In genomic region chr14:49065529-49066273, GRCm38 (mm10) we compare ENCODE assay signal across 7 mouse cellular contexts. TPM values are rescaled to one million over a fixed set of nuclear protein-coding genes. Genes with fewer than 3 reads are reported as not detected.
DNase-seq lines count a peak whose midpoint lies in the region; ATAC-seq and TF ChIP-seq lines count a peak whose summit lies in the region.

TSS of gene Ap5m1 (plus strand) at chr14:49066097.

- H3K36me3 ChIP-seq in forebrain, embryonic 16.5 days (ENCODE audit: control insufficient read depth, insufficient read depth) = no peaks in the 10 kb centered on the region
- no peaks in the 10 kb centered on the region for H3K36me3 ChIP-seq in hindbrain, embryonic 13.5 days
- H3K36me3 ChIP-seq in limb, embryonic 14.5 days (ENCODE audit: control insufficient read depth, insufficient read depth, low read length) = no peaks in the 10 kb centered on the region
- H3K36me3 ChIP-seq in neural tube, embryonic 12.5 days = no peaks in the 10 kb centered on the region

- H3K9ac ChIP-seq in forebrain, embryonic 16.5 days (replicated peaks; ENCODE audit: low read depth, low read length) = peak within 1 kb of the TSS; percentile 99
- peak within 1 kb of the TSS; percentile 98 for H3K9ac ChIP-seq in hindbrain, embryonic 13.5 days
- H3K9ac ChIP-seq in limb, embryonic 14.5 days (ENCODE audit: low read depth, low read length, severe bottlenecking) = peak within 1 kb of the TSS; percentile 94
- peak within 1 kb of the TSS; percentile 96 for H3K9ac ChIP-seq in neural tube, embryonic 12.5 days

- no peaks in the 10 kb centered on the region for H3K27me3 ChIP-seq in forebrain, embryonic 16.5 days (replicated peaks; ENCODE audit: control insufficient read depth, insufficient read depth, low read length)
- H3K27me3 ChIP-seq in hindbrain, embryonic 13.5 days = no peaks in the 10 kb centered on the region
- no peaks in the 10 kb centered on the region for H3K27me3 ChIP-seq in limb, embryonic 14.5 days (ENCODE audit: control insufficient read depth, insufficient read depth, low read length)
- no peaks in the 10 kb centered on the region for H3K27me3 ChIP-seq in neural tube, embryonic 12.5 days (replicated peaks)

- DNase-seq in thymus, adult 18-20 months = peak; percentile 49 to 52
- no peak for DNase-seq in thymus, postnatal 25 days
- peak; percentile 54 for DNase-seq in adrenal gland, postnatal 25 days
- DNase-seq in limb, embryonic 14.5 days (ENCODE audit: low spot score) = peak; percentile 14

- peak within 1 kb of the TSS; percentile 70 for H3K4me2 ChIP-seq in forebrain, embryonic 16.5 days (ENCODE audit: low read length)
- H3K4me2 ChIP-seq in hindbrain, embryonic 13.5 days = peak within 1 kb of the TSS; percentile 74
- H3K4me2 ChIP-seq in limb, embryonic 14.5 days (replicated peaks; ENCODE audit: low read depth, low read length, severe bottlenecking) = peak within 1 kb of the TSS; percentile 69
- H3K4me2 ChIP-seq in neural tube, embryonic 12.5 days (replicated peaks) = peak within 1 kb of the TSS; percentile 67

- ATAC-seq in forebrain, embryonic 16.5 days = peak; percentile 54
- peak; percentile 74 for ATAC-seq in hindbrain, embryonic 13.5 days (ENCODE audit: low FRiP score)
- peak; percentile 70 for ATAC-seq in limb, embryonic 14.5 days (ENCODE audit: low FRiP score, low read depth)
- ATAC-seq in neural tube, embryonic 12.5 days (ENCODE audit: low FRiP score, low read depth) = peak; percentile 64

- peak within 1 kb of the TSS; percentile 82 for H3K4me3 ChIP-seq in forebrain, embryonic 16.5 days (replicated peaks; ENCODE audit: low read length)
- peak within 1 kb of the TSS; percentile 94 for H3K4me3 ChIP-seq in hindbrain, embryonic 13.5 days
- H3K4me3 ChIP-seq in limb, embryonic 14.5 days (replicated peaks; ENCODE audit: low read length) = peak within 1 kb of the TSS; percentile 93
- H3K4me3 ChIP-seq in neural tube, embryonic 12.5 days = peak within 1 kb of the TSS; percentile 92

- H3K27ac ChIP-seq in forebrain, embryonic 16.5 days (ENCODE audit: low read length) = peak within 1 kb of the TSS; percentile 97
- peak within 1 kb of the TSS; percentile 99 for H3K27ac ChIP-seq in hindbrain, embryonic 13.5 days
- H3K27ac ChIP-seq in limb, embryonic 14.5 days (replicated peaks; ENCODE audit: low read depth, low read length) = peak within 1 kb of the TSS; percentile 98
- H3K27ac ChIP-seq in neural tube, embryonic 12.5 days = peak within 1 kb of the TSS; percentile 99

- under 1% methylated on average over 40 of the region's 62 CpGs for WGBS in forebrain, embryonic 16.5 days
- WGBS in hindbrain, embryonic 13.5 days = under 1% methylated on average over 49 of the region's 62 CpGs
- WGBS in limb, embryonic 14.5 days = under 1% methylated on average over 31 of the region's 62 CpGs
- WGBS in neural tube, embryonic 12.5 days = under 1% methylated on average over 62 of the region's 62 CpGs

- peaks cover 17% of the 10 kb centered on the region for H3K4me1 ChIP-seq in forebrain, embryonic 16.5 days (replicated peaks; ENCODE audit: control insufficient read depth, insufficient read depth, low read length)
- peaks cover 29% of the 10 kb centered on the region for H3K4me1 ChIP-seq in hindbrain, embryonic 13.5 days (replicated peaks)
- H3K4me1 ChIP-seq in limb, embryonic 14.5 days (ENCODE audit: control insufficient read depth, insufficient read depth, low read length) = peaks cover 19% of the 10 kb centered on the region
- H3K4me1 ChIP-seq in neural tube, embryonic 12.5 days = peaks cover 16% of the 10 kb centered on the region

- H3K9me3 ChIP-seq in forebrain, embryonic 16.5 days (ENCODE audit: control insufficient read depth, low read length) = no peaks in the 10 kb centered on the region
- no peaks in the 10 kb centered on the region for H3K9me3 ChIP-seq in hindbrain, embryonic 13.5 days
- no peaks in the 10 kb centered on the region for H3K9me3 ChIP-seq in limb, embryonic 14.5 days (ENCODE audit: control insufficient read depth, low read length)
- no peaks in the 10 kb centered on the region for H3K9me3 ChIP-seq in neural tube, embryonic 12.5 days

- TF ChIP-seq POLR2A in limb, embryonic 14.5 days (IDR thresholded peaks at IDR 0.05; ENCODE audit: borderline replicate concordance, extremely low read depth, insufficient read depth, insufficient read length) = no peak

RNA-seq across cellular contexts. Expression of gene Ap5m1, which starts in this region (rescaled TPM):
- total RNA-seq in adrenal gland, postnatal 25 days (2021) = 26.8 and 27.2 TPM in 2 replicates
- 24.2 and 30.8 TPM in 2 replicates for polyA plus RNA-seq in forebrain, embryonic 16.5 days (2015; fragmentation: Nextera tagmentation; extraction: Ambion mirVana)
- 24.6 and 26.9 TPM in 2 replicates for polyA plus RNA-seq in hindbrain, embryonic 13.5 days (2015; fragmentation: Nextera tagmentation; extraction: Ambion mirVana)
- polyA plus RNA-seq in limb, embryonic 14.5 days (2012; rRNA removed) = 22.0 TPM in 2 replicates
- 18.9 and 22.9 TPM in 2 replicates for polyA plus RNA-seq in limb, embryonic 14.5 days (2014; fragmentation: Nextera tagmentation; extraction: Ambion mirVana)
- 29.8 and 32.2 TPM in 2 replicates for polyA plus RNA-seq in neural tube, embryonic 12.5 days (2016; fragmentation: Nextera tagmentation; extraction: Ambion mirVana)
